Mouse (Mus musculus) embryo, embryonic 11 days (tissue): ENCODE results near the gene Morn1.

Experiments used
- DNase-seq: peaks from one replicate; pipeline ENCODE4 v3.0.0-alpha.2; 2015

The Morn1 gene

DNA sequence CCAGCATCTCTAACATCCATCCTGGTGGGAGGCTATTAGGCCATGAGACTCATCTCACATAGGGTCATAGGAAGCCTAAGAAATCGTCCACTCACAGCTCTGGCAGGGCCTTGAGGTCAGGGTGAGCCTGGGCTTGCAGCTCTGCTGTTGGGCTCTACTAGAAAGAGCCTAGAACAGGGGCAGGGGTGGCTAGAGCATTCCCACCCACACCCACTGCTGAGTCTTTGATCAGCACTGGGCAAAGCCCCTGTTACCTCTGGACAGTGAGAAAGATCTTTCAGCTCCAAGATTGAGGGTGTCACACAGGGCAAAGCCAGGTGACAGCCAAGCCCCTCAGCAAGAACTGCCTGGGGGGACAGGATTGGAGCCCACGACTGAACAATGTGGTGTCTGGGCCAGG, 57.0 kb downstream of the Morn1 start:
- DNase-seq = no peak

DNA sequence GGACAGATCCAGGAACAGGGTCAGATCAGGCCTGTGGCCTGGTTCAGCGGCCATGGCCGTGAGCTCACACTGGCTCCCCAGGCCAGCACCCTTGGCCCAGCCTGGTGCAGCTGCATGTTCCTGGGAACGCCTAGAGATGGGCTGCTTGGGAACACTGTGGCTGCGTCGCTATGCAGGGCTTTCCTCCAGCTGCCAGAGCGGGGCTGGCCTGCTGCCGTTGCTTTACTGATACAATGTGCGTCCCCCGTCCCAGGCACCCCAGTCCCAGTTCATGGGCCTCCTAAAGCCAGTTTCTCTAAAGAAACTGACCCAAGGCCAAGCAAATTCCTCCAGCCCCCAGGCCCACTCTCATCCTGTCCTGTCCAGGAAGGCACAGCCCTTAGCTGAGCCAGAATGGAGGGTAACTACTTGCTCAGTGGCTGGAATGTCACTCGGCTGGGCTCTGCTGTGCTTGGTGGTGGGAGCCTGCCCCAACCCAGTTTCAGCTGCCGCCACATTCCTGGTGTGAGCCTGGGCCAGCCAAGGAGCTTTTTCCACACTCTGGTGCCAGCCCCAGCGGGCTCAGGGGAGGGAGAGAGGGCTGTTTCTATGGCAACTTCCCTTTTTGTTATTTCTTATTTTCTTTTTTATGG, 57.6 kb downstream of the Morn1 start:
- DNase-seq = peak; percentile 81

- DNase-seq = no peak
These were observed 58.3 kb downstream of the Morn1 start for GRCm38 (mm10) chr4:155144548-155145180.

DNA sequence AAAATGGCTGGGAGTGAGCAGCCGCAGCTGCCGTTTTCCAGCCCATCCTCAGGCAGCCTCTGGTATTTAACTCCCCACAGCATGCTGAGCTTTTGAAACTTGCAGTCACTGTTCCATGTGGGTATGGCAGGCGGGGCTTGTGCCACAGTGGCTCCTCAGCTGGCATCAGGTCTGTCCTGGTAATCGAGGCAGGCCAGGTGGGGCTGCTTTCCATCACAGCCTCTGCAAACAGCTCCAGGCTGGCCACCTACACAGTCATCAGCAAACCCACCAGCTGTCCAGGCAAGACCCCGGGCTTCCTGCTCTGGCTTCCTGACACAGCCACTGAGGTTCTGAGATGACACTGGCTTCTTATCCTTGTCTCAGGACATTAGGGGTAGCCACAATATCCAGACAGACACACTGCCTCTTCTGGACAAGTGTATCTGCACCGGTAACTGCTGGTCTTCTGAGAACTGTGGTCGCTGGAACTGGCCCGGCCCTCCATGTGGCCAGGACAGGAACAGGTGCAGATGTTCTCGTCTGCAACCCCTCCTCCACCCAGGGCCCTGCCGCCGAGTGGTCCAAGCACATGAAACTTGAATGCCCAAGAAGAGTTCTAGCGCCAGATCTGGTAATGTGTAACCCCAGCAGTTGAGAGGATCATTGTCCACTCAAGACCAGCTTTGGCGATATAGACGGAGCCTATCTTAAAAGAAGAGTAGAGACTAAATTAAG, 59.9 kb downstream of the Morn1 start:
- no peak for DNase-seq

DNA sequence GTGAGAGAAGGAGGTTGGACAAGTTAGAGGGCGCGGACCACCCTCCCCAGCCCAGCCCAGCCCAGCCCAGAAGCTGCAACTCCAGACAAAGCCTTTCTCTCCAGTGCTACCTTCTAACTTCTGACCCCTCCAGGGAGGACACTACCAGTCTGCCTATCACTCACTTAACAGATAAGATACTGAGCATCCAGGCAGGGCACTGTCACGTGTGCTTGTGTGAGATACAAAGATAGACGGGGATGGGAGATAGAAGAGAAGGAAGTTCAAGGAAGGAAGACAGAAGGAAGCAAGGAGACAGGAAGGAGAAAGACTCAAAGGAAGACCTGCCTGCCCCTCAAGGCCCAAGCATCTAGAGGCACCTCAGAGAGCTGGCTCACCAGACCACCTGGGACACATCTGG, 62.1 kb downstream of the Morn1 start:
- no peak for DNase-seq

DNA sequence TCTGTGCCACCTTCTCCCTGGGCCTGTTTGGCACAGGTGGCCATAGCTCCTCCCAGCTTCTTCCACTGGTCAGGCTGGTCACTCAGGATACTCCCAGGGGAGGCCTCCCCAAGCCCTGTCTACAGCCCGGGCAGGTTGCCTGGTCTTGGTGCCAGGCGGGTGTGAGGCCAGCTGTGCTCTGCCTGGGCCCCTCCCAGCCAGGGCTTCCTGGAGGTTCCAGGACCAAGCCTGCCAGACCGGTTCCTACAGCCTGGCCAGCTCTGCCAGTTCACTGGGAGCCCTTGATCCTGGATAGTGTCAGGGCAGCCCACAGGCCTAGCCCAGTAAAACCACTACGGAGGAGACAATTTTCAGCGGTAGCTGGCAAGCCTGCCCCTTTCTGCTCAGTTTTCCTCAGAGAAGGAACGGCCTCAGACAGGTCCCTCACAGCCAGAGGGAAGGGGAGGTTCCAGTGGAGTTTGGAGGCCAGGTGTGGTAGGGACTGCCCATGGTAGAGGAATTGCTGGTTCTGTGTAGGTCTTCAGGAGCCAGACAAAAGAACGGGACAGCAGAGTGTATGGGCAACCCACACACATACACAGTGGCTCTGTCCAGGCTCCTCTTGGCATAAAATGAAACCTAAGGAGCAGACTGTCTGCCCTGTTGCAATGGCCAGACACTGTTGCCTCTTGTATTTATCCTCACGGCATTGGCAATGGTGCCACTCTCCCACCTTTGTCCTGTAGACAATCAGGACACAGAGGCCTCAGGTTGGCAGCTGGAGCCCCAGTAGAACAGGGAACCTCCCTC, 62.7 kb downstream of the Morn1 start:
- no peak for DNase-seq

DNA sequence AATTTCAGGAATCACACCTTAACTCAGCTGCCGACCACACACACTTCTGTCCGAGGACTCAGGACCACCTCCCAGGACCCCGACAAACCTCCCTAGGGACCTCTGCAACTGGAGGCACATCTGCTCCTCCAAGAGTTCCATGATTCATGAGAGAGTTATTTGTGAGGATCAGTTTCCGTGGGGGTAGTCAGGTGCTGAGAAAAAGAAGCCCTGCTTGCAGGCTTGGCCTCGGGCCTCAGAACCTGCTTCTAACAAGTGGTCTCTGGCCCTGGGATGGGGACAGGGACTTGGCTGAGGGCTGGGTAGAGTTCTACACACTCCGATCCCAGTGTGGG, 63.5 kb downstream of the Morn1 start:
- DNase-seq = no peak

DNA sequence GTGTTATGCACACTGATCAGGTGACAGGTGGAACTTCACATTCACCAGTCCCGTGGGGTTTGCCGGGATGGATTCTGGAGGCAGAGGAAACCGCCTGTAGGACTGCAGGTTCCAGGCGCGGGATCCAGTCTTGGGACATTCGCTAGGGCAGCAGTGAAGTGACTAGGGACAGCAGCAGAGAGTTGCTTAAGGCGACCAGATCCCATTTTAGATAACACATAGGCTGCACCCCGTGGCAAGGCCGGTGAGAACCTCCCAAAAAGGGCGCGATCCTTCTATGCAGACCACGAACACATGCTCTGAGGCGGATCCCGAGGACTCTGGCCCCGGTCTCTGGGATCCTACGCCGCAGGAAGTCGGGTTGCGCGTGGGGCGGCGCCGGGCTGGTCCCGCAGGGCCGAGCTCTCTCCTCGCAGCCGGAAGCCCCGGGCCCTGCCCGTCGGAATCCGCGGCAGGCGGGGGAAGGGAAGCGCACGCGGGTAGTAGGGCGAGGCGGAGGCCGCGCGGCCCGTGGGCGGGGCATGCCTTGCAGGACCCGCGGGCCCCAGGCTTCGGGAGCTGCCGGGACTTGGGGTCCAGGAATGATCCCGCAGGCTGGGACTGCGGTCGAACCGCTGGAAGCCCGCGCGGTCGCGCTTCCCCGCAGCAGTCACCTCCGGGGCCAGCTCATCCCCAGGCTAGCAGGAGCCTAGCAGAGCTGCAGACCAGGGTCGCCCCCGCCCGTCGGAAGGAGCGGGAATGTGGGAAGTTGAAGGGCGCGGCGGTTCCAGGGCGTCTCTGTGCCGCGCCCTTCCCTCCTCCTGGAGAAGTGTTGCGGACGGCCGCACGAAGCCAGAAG, 64.1 kb downstream of the Morn1 start:
- peak; percentile 90 for DNase-seq

DNA sequence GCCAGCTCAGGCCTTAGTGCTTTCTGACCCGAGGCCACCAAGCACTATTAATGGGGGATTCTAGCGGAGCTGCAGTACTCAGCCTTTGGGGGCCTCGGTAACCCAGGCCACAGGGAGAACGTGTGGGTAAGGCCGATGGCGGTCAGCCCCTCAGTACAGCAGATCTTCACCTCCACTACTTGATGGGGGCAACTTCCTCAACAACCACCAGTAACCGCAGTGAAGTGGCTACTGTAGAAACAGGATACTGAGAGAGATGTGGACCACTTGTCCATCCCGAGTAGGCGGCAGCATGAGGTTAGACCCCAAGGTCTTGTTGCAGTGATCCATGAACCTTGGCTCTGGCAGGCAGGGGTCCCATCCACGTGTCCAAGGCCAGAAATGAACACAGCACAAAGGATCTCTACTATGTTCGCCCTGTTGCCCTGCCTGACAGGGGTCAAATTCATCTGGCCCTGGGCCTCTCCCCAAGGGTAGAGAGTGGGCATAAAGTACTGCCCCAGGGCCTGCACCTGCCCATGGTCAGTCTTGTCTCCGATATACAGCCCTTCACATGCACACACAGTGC, 64.9 kb downstream of the Morn1 start:
- DNase-seq = no peak

DNA sequence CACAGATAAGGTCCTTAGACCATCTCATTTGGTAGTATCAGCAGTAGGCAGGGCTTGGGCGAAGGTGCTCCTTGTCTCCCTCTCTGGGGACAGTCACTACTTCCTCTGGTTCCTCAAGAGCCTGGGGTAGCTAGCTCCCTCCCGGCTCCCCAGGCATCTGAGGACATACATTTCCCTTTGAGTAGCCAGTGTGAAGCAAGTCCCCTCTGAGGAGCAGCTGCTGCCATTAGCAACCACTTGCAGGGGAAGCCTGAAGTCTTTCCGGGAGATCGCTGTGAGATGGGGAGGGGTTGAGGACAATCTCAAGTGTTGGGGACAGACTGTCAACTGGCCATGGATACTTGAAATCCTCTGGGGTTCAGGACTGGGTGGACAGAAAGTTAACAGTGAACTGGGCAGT, 65.5 kb downstream of the Morn1 start:
- DNase-seq = no peak

- DNase-seq = no peak
These were observed 66.1 kb downstream of the Morn1 start for GRCm38 (mm10) chr4:155152476-155152875.

DNA sequence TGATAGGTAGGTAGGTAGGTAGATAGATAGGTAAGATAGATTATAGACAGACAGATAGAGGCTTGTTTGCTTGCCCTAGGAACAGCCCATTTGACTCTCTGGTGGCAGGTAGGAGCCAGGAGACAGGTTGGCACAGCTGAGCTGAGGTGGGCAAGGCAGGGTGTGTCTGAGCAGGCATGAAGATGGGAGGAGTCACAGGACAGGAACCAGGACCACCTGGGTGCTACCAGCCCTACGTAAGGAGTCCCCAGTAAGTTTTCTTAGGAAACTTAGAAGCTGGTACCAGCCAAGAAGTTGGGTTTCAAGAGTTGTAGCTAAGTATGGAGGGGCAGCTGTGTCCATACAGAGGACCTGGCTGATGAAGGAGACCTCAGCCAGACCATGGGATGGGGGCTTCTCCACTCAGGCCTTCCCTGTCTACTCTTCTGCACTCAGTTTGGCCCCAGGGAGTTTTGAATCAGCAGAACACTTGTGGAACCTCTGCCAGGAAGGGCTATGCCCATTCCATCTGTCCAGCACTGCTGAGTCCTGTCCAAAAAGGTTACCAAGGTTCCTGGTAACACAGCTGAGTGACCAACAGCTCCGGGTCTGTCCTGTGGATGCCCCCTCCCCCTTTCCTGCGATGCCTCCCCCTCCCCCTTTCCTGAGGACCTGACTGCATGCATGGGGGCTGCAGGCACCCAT, 67.2 kb downstream of the Morn1 start:
- no peak for DNase-seq

- DNase-seq = no peak
These were observed 68.6 kb downstream of the Morn1 start for GRCm38 (mm10) chr4:155154986-155155385.

DNA sequence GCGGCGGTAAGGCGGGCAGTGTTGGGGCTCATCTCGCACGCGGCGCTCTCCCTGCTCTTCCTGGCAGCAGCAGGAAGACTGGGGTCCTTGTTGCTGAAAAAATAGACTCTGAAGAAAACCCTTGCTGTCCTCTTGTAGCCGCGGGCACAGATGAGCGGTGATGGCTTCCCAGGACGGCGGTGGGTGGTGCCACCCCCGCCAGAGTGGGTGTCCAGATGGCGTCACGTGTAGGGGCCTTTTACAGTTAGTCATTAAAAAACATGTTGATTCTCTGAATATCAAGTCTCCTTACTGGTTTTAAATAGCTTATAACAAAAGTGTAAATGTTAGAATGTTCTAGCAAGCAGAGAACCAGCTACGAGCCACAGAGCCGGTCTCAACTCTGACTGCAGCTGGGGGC, 70.4 kb downstream of the Morn1 start:
- DNase-seq = no peak

DNA sequence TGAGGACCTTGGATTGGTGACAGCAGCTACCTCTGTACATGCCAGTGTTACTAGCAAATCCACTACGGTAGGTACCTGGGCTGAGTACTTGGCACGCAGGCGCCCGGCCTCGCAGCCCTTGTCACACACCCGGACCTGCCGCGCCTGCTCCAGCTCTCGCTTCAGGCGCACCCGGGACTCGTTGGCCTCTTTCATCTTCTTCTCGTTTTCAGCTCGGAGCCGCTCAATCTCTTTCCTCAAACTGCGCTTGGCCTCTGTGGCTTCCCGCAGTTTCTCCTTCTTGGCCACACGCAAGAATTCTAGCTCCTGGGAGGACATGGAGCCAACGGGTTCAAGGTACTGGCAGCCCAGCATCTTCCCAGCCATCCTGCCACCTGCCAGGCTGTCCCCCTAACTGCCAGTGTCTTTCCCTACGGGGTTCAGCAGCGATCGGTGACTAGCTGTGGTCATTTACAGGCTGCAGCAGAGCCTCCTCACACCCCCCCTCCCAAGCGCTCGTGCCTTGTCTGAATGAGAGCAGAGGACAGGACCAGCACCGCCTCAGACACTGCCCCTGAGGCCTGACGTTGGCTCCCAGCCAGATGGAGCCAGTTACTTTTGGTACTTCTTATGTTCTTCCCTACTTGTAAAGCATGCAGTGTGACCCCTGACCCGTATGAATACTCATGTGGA, 71.6 kb downstream of the Morn1 start:
- DNase-seq = no peak

GRCm38 (mm10) chr4:155158543-155158917, 72.2 kb downstream of the Morn1 start:
- no peak for DNase-seq

DNA sequence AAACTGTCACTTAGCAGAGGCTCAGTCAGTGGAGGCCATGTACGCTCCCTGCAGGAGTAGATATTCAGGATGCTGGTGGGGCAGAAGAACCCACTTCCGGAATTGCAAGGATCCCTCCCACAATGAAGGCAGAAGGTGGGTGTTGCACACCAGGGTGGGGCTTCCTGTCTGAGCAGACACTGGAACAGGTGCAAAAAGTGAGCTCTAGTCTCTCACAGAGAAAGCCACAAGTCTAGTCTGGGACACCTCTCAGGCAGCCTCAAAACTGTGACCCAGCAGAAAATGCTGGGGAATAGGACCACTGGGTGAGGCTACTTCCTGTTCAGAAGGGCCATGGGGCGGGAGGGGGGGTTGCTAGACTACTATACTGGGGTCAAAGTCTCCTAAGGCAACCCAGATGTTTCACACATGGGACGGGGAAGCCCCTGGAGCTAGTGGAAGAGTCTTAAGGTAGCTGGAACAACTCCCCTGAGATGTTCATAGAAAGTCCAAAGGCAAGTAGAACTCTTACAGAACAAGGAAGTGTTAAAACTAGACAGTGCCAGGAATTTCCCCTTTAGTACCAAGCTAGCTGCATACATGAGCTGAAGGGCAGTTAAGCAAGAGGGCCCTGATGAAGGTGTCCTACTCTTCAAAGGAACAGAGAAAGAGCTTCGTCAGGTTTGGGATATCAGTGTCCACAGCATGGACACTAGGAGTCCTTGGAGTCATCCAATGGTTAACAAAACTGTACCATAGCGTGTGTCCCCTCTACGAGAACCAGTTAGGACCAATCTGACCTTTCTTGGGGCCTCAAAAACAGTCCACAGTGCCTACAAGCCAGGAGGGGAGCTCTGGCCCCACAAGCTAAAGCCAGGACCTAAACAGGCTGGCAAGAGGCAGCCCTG, 76.3 kb downstream of the Morn1 start:
- DNase-seq = no peak

GRCm38 (mm10) chr4:155163320-155163651, 76.9 kb downstream of the Morn1 start:
- no peak for DNase-seq

- no peak for DNase-seq
These were observed 77.3 kb downstream of the Morn1 start for GRCm38 (mm10) chr4:155163685-155164084.

GRCm38 (mm10) chr4:155164550-155164949, 78.2 kb downstream of the Morn1 start:
- DNase-seq = no peak
